Mouse (Mus musculus): ENCODE results near the gene Slc22a23. TPM values are rescaled to one million over a fixed set of nuclear protein-coding genes. Genes with fewer than 3 reads are reported as not detected.

The Slc22a23 gene
- polyA plus RNA-seq, 1 experiment from 2014 or later = 7.3 TPM

- no peaks in the 10 kb centered on the region for H3K9me3 ChIP-seq (replicated peaks; ENCODE audit: control insufficient read depth, low read length)
- H3K4me3 ChIP-seq (ENCODE audit: low read depth, low read length) = no peak overlapping the region
- H3K4me2 ChIP-seq = no peak overlapping the region
- H3K4me1 ChIP-seq (ENCODE audit: control insufficient read depth, insufficient read depth, low read length) = peaks cover 21% of the 10 kb centered on the region
- H3K27ac ChIP-seq (ENCODE audit: low read depth, low read length) = no peak overlapping the region
- no peaks in the 10 kb centered on the region for H3K36me3 ChIP-seq (ENCODE audit: control insufficient read depth, insufficient read depth, low read length)
- WGBS (ENCODE audit: insufficient replicate concordance) = 30% methylated on average over 14 of the region's 14 CpGs
- H3K27me3 ChIP-seq (ENCODE audit: control insufficient read depth, insufficient read depth, low read length) = no peaks in the 10 kb centered on the region
- no peak for ATAC-seq (replicated peaks; ENCODE audit: insufficient number of reproducible peaks, low FRiP score, low TSS enrichment)
- H3K9ac ChIP-seq (ENCODE audit: low read depth, low read length) = no peak overlapping the region
These were observed 106.2 kb downstream of the Slc22a23 start for GRCm38 (mm10) chr13:34238646-34239290.

DNA sequence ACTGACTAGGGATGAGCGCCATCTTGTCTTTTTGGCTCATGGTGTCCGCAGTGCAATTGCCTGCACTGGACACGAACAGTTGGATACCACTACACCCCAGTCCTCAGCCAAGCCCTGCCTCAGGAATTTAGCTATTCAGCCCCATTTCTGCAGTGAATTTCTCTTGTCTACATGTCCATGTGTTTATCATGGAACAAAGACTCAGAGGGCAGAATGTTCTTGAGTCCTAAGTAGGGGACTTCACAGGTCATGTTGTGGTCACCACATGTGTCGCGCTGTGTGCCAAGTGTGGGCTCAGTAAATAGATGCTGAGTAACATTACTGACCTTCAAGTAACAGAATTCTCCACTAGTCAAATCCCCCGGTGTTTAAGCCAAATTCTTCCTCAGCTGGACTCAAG is 109.9 kb downstream of the Slc22a23 start:
- Histone ChIP-seq H3K36me3 (ENCODE audit: control insufficient read depth, insufficient read depth, low read length) (no peaks in the 10 kb centered on the region), H3K4me2 (no peak overlapping the region), H3K9me3 (replicated peaks; ENCODE audit: control insufficient read depth, low read length) (no peaks in the 10 kb centered on the region), H3K4me3 (ENCODE audit: low read depth, low read length) (no peak overlapping the region), H3K27me3 (ENCODE audit: control insufficient read depth, insufficient read depth, low read length) (no peaks in the 10 kb centered on the region), H3K9ac (ENCODE audit: low read depth, low read length) (no peak overlapping the region), H3K4me1 (ENCODE audit: control insufficient read depth, insufficient read depth, low read length) (peaks cover 14% of the 10 kb centered on the region), H3K27ac (ENCODE audit: low read depth, low read length) (no peak overlapping the region)
- WGBS (ENCODE audit: insufficient replicate concordance) = 91% methylated on average over 6 of the region's 6 CpGs
- no peak for ATAC-seq (replicated peaks; ENCODE audit: insufficient number of reproducible peaks, low FRiP score, low TSS enrichment)

DNA sequence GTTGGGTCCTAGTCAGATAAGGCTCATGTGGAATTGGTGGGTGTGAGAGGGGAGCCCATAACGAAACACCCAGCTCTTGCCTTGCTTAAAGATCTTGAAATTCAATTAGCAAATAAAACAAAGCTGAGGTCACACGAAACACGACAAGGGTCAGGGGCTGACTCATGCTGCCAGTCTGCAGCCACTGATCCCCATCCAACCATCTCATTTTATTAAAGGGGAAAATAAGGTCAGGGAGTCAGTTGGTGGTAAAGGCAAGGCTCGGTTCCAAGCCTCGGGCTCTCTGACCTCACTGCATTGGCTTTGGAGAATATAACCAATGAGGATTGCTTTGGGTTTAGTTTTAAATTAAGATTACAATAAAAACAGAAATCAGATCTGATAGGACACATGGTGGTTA is 110.5 kb downstream of the Slc22a23 start:
- Histone ChIP-seq H3K9ac (ENCODE audit: low read depth, low read length) (no peak overlapping the region), H3K36me3 (ENCODE audit: control insufficient read depth, insufficient read depth, low read length) (no peaks in the 10 kb centered on the region), H3K27ac (ENCODE audit: low read depth, low read length) (no peak overlapping the region), H3K4me2 (no peak overlapping the region), H3K27me3 (ENCODE audit: control insufficient read depth, insufficient read depth, low read length) (no peaks in the 10 kb centered on the region), H3K9me3 (replicated peaks; ENCODE audit: control insufficient read depth, low read length) (no peaks in the 10 kb centered on the region), H3K4me1 (ENCODE audit: control insufficient read depth, insufficient read depth, low read length) (peaks cover 13% of the 10 kb centered on the region), H3K4me3 (ENCODE audit: low read depth, low read length) (no peak overlapping the region)
- ATAC-seq (replicated peaks; ENCODE audit: insufficient number of reproducible peaks, low FRiP score, low TSS enrichment) = no peak
- 72% methylated on average over 5 of the region's 5 CpGs for WGBS (ENCODE audit: insufficient replicate concordance)

- WGBS (ENCODE audit: insufficient replicate concordance) = 68% methylated on average over 6 of the region's 6 CpGs
- H3K4me3 ChIP-seq (ENCODE audit: low read depth, low read length) = no peak overlapping the region
- ATAC-seq (replicated peaks; ENCODE audit: insufficient number of reproducible peaks, low FRiP score, low TSS enrichment) = no peak
These were observed 112.0 kb downstream of the Slc22a23 start for GRCm38 (mm10) chr13:34232992-34233391.

GRCm38 (mm10) chr13:34228905-34229304 is 116.1 kb downstream of the Slc22a23 start:
- Histone ChIP-seq H3K27me3 (ENCODE audit: control insufficient read depth, insufficient read depth, low read length) (no peaks in the 10 kb centered on the region), H3K27ac (ENCODE audit: low read depth, low read length) (no peak overlapping the region), H3K4me1 (ENCODE audit: control insufficient read depth, insufficient read depth, low read length) (peaks cover 4% of the 10 kb centered on the region; the same call in 1 of the 2 replicates), H3K9ac (ENCODE audit: low read depth, low read length) (no peak overlapping the region), H3K4me3 (ENCODE audit: low read depth, low read length) (no peak overlapping the region), H3K36me3 (ENCODE audit: control insufficient read depth, insufficient read depth, low read length) (no peaks in the 10 kb centered on the region), H3K4me2 (no peak overlapping the region), H3K9me3 (replicated peaks; ENCODE audit: control insufficient read depth, low read length) (no peaks in the 10 kb centered on the region)
- no peak for ATAC-seq (replicated peaks; ENCODE audit: insufficient number of reproducible peaks, low FRiP score, low TSS enrichment)
- 58% methylated on average over 4 of the region's 4 CpGs for WGBS (ENCODE audit: insufficient replicate concordance)

More at GRCm38 (mm10) chr13:34232992-34233391, 112.0 kb downstream of the Slc22a23 start:
- no peak overlapping the region for H3K27ac ChIP-seq (ENCODE audit: low read depth, low read length)
- H3K4me1 ChIP-seq (ENCODE audit: control insufficient read depth, insufficient read depth, low read length) = no peaks in the 10 kb centered on the region
- H3K9me3 ChIP-seq (replicated peaks; ENCODE audit: control insufficient read depth, low read length) = no peaks in the 10 kb centered on the region
- no peak overlapping the region for H3K9ac ChIP-seq (ENCODE audit: low read depth, low read length)
- H3K4me2 ChIP-seq = no peak overlapping the region
- H3K36me3 ChIP-seq (ENCODE audit: control insufficient read depth, insufficient read depth, low read length) = no peaks in the 10 kb centered on the region
- no peaks in the 10 kb centered on the region for H3K27me3 ChIP-seq (ENCODE audit: control insufficient read depth, insufficient read depth, low read length)

DNA sequence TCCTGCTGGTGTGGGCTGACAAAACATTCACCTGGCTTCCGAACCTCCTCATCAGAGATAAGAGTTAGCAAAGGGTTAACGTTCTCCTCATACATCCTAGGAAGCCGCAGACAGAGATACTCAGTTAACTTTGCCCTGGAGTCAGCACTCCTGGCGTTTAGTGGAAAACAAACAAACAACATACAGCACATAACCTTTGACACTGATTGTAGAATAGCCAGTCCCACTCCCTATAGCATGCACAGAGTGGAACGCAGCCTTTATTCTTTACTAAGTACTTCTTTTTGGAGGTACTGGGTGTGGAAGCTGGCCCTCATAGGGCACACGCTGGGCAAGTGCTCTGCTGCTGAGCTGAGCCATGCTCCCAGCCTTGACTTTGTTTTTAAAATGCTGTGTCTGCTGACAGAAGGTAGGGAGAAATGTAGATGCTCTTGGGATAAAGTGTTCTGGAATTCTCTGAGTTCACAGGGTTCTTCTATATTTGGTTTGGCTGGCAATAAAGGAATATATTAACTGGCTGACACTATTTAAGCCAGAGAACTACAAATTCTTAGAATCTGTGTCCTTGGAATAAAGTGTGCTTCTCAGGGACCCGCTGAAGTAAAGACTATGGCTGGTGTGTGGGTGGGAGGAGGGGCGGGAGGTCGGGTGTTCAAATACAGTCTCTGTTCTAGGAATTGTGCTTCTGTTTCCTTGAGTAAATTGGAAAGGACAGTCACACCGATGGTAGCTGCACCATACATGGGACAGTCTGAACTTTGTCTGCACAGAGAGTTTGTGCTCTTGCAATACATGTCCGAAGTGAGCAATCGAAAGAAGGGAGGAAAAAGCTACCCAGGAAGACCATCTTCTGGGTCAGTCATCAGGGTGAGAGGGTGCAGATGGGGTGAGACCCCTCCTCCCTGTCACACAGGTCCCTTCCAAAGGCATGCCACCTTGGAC is 117.0 kb downstream of the Slc22a23 start:
- Histone ChIP-seq H3K9me3 (replicated peaks; ENCODE audit: control insufficient read depth, low read length) (no peaks in the 10 kb centered on the region), H3K36me3 (ENCODE audit: control insufficient read depth, insufficient read depth, low read length) (no peaks in the 10 kb centered on the region), H3K4me3 (ENCODE audit: low read depth, low read length) (no peak overlapping the region), H3K27ac (ENCODE audit: low read depth, low read length) (no peak overlapping the region), H3K4me1 (ENCODE audit: control insufficient read depth, insufficient read depth, low read length) (peaks cover 7% of the 10 kb centered on the region; the same call in 1 of the 2 replicates), H3K27me3 (ENCODE audit: control insufficient read depth, insufficient read depth, low read length) (no peaks in the 10 kb centered on the region), H3K4me2 (no peak overlapping the region), H3K9ac (ENCODE audit: low read depth, low read length) (no peak overlapping the region)
- no peak for ATAC-seq (replicated peaks; ENCODE audit: insufficient number of reproducible peaks, low FRiP score, low TSS enrichment)
- WGBS (ENCODE audit: insufficient replicate concordance) = 31% methylated on average over 12 of the region's 12 CpGs

GRCm38 (mm10) chr13:34226940-34227339 is 118.0 kb downstream of the Slc22a23 start:
- no peak overlapping the region for H3K4me2 ChIP-seq
- H3K9me3 ChIP-seq (replicated peaks; ENCODE audit: control insufficient read depth, low read length) = no peaks in the 10 kb centered on the region
- no peaks in the 10 kb centered on the region for H3K36me3 ChIP-seq (ENCODE audit: control insufficient read depth, insufficient read depth, low read length)
- H3K27me3 ChIP-seq (ENCODE audit: control insufficient read depth, insufficient read depth, low read length) = no peaks in the 10 kb centered on the region
- H3K9ac ChIP-seq (ENCODE audit: low read depth, low read length) = no peak overlapping the region
- H3K27ac ChIP-seq (ENCODE audit: low read depth, low read length) = no peak overlapping the region
- peaks cover 10% of the 10 kb centered on the region; the same call in 1 of the 2 replicates for H3K4me1 ChIP-seq (ENCODE audit: control insufficient read depth, insufficient read depth, low read length)
- no peak for ATAC-seq (replicated peaks; ENCODE audit: insufficient number of reproducible peaks, low FRiP score, low TSS enrichment)
- no peak overlapping the region for H3K4me3 ChIP-seq (ENCODE audit: low read depth, low read length)
- WGBS (ENCODE audit: insufficient replicate concordance) = 32% methylated on average over 1 of the region's 1 CpGs

DNA sequence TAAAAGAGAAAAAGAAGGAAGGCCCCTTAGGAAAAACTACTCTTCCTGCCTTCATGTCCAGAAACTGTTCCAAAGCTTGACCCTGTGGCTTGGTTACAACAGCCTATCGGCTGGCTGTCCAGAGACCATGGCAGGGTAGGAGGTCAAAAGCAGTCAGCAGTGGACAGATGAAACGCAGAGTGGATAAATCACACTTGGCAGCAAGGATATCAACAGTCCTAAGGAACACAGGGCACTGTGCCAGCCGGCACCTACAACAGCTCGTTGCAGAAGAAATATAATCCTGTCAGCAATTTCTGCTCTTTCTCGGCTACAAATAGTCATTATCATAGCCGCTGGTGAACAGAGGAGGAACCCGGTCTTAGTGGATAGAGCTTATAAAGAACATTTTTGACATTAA is 122.0 kb downstream of the Slc22a23 start:
- WGBS (ENCODE audit: insufficient replicate concordance) = 41% methylated on average over 7 of the region's 7 CpGs
- no peaks in the 10 kb centered on the region for H3K9me3 ChIP-seq (replicated peaks; ENCODE audit: control insufficient read depth, low read length)
- H3K4me2 ChIP-seq = no peak overlapping the region
- H3K27ac ChIP-seq (ENCODE audit: low read depth, low read length) = peak overlapping the region; percentile 29; the same call in 1 of the 2 replicates
- no peak overlapping the region for H3K9ac ChIP-seq (ENCODE audit: low read depth, low read length)
- H3K4me1 ChIP-seq (ENCODE audit: control insufficient read depth, insufficient read depth, low read length) = peaks cover 10% of the 10 kb centered on the region; the same call in 1 of the 2 replicates
- no peak overlapping the region for H3K4me3 ChIP-seq (ENCODE audit: low read depth, low read length)
- no peaks in the 10 kb centered on the region for H3K27me3 ChIP-seq (ENCODE audit: control insufficient read depth, insufficient read depth, low read length)
- no peak for ATAC-seq (replicated peaks; ENCODE audit: insufficient number of reproducible peaks, low FRiP score, low TSS enrichment)
- no peaks in the 10 kb centered on the region; the same call in 1 of the 2 replicates for H3K36me3 ChIP-seq (ENCODE audit: control insufficient read depth, insufficient read depth, low read length)
